Mouse (Mus musculus) retina, postnatal 7 days (tissue): ENCODE data around the gene Sipa1l2.

ENCODE experiments used
- DNase-seq: peaks from one replicate; pipeline ENCODE4 v3.0.0-alpha.2; 2012; ENCODE audit warnings: low read depth, low spot score

Gene Sipa1l2

GRCm38 (mm10) chr8:125569533-125570365 lies at the start of gene Sipa1l2:
Gene Sipa1l2 (minus strand): TSS chr8:125569808.
- peak; percentile 98 for DNase-seq

- DNase-seq = no peak
These were observed 49.1 kb upstream of the Sipa1l2 start for GRCm38 (mm10) chr8:125618543-125619335.

DNA sequence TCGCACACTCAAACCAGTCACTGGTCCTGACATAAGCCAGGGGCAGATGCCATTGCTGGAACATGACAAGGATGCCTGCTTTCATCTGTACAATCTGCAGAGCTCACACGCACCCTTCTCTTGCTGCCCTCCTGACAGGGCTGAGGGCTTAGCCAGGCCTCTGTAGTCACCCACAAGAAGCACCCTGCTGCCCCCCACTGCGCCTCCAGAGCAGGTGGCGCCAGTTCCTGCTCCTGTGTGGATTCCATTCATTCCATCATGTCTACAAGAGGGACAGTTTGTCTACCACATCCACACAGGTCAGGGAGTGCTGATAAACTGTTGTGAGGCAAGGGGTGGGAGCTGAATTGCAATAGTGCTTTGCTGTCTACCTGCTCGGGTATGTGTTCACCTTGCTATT lies 47.3 kb upstream of the Sipa1l2 start:
- no peak for DNase-seq

GRCm38 (mm10) chr8:125616039-125616438 lies 46.4 kb upstream of the Sipa1l2 start:
- no peak for DNase-seq

DNA sequence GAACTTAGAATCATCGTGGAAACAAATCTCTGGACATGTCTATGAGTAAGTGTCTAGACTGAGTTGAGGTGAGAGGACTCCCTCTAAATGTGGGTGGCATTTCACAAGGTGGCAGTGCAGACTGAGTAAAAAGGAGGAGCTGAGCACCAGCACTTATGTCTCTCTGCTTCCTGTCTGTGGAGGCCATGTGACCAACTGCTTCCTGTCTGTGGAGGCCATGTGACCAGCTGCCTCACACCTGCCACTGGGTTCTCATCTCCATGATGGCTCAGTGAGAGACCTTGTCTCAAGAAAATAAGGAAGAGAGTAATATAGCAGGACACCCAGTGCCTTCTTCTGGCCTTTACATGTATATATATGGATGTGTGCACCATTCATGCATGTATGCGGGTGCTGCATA lies 43.9 kb upstream of the Sipa1l2 start:
- DNase-seq = no peak

- no peak for DNase-seq
These were observed 42.4 kb upstream of the Sipa1l2 start for GRCm38 (mm10) chr8:125611799-125612560.

DNA sequence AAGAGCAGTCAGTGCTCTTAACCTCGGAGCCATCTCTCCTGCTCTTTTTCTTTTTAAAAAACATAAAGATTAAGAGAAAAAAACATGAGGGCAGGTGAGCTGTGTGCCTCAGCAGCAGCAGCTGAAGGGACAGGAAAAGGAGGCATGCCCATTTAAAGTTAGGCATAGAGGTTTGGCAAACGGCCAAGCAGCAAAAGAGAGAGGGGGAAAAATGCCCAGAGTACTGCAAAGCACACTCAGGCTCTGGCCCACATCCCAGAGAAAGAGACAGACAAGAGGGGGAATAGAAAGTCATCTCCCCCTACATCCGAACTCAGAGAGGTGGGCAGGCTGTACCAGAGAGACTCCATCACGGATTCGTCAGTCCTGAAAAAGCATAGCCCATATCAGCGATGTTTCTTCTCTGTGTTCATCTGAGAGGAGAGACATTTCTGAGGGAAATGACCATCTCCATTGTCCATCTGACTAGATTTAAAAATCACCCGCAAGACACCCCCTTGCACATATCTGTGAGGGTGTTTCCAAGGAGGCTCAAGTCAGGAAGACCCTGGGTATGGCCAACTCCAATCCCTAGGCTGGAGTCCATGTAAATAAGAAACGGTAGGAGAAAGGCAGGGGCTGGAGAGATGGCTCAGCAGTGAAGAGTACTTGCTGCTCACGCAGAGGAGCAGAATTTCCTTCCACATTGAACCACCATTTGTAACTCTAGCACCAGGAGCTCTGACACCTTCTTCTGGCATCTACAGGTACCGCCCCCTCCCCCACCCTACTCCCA lies 41.6 kb upstream of the Sipa1l2 start:
- no peak for DNase-seq

GRCm38 (mm10) chr8:125609737-125610136 lies 40.1 kb upstream of the Sipa1l2 start:
- no peak for DNase-seq

DNA sequence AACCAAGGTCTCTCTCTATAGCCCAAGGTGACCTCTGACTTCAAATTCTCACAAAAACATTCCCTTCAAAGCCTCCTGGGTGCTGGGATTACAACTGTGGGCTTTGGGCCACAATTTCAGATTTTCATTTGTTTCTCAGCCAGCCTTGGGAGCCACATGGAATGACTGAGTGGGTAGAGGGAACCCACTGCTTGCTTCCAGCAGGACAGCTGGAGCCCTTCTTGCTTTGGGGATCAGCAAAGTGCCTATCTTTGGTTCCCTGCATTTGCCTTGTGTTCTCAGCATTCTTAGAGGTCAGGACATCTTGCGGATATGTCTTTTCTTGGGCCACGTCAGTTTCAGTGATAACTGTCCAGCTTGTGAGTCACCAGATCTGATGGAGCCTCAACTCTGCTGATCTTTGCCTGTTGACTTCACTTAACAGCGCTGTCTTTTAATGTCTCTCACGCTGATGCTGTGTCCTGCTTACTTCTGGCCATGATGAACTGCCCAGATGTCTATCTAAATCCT lies 38.2 kb upstream of the Sipa1l2 start:
- no peak for DNase-seq

GRCm38 (mm10) chr8:125606937-125607336 lies 37.3 kb upstream of the Sipa1l2 start:
- no peak for DNase-seq

DNA sequence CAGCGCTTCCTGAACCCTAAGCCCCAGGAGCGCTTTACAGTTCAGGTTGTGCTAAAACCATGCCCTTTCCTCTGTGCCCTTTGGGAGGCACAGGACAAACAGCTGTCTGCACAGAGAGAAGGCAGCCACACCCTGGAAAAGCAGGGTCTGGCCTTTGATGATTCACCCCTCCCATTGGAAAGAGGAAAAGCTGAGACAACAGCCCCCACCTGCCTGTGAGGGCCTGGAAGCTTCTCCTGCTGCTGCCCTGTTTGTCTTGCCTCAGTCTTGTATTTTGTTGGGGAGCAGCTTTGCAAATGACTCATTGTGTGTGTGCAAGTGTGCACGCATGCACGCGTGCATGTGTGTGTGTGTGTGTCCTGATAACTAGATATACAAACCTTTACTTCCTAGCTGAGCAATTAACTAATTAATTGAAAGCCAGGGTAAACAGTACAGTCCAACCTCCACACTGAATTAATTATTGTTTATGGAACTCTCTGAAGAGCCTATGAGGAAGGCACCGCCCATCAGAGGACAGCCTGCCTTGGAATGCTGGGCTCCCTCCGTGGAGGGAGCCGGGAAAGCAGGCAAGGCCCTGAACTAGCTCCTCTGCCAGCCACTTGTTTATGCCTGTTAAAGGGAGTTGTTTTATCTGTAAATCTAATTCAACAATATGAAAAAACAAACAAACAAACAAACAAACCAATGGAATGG lies 35.4 kb upstream of the Sipa1l2 start:
- no peak for DNase-seq

- DNase-seq = no peak
These were observed 34.7 kb upstream of the Sipa1l2 start for GRCm38 (mm10) chr8:125604213-125604816.

GRCm38 (mm10) chr8:125603312-125603840 lies 33.8 kb upstream of the Sipa1l2 start:
- DNase-seq = no peak

DNA sequence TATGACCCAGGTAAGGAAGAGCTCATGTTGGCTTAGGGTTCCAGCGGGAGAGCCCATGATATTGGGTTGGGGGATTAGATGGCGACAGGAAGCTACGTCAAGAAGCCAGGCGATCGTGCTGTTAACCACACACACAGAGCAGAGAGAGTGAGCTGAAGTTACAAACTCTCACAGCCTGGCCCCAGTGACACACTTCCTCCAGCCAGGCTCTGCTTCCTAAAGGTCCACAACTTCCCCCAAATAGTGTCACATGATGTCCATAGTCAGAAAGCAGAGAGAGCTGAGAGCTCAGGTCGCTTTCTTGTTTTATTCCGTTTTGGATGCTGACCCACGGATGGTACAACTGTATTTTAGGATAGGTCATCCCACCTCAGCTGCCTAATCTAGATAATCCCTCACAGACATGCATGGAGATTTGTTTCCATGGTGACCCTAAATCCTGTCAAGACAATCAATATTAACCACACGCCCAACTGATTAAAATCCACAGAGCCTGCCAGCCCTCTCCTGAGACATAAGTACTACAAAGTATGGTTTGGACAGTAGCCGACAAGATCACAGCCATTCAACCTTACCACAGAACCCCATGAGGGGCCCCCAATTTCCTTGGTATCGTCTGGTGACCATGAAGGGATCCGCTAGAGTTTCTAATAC lies 30.6 kb upstream of the Sipa1l2 start:
- DNase-seq = peak; percentile 59

- no peak for DNase-seq
These were observed 26.2 kb upstream of the Sipa1l2 start for GRCm38 (mm10) chr8:125595571-125596508.

DNA sequence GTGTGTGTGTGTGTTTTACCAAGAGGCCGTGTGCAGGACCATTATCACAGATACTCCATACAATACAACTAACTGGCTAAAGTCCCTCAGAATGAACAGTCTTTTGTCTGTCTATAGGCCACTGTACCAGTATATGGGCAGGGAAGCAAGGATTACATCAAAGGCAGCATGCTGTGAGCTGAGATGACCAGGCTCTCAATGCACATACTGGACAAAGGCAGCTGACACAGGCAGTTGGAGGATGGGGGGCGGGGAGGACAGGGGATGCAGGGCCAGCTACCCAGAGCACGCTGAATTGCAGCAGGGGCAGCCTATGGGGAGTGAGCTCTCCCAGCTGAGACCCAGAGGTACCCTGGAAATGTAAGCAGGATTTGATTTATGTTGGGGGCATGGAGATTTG lies 20.8 kb upstream of the Sipa1l2 start:
- no peak for DNase-seq

- no peak for DNase-seq
These were observed 17.0 kb upstream of the Sipa1l2 start for GRCm38 (mm10) chr8:125586587-125586986.

- no peak for DNase-seq
These were observed 14.7 kb upstream of the Sipa1l2 start for GRCm38 (mm10) chr8:125584276-125584675.
